Mouse (Mus musculus): Measurements from ENCODE around the gene Wdr75.

Wdr75 gene

GRCm38 (mm10) chr1:45794969-45795908 is at the start of gene Wdr75:
Gene Wdr75, plus strand, starts transcription at chr1:45795166.
- in situ Hi-C loops (cut with MseI, MboI), result no loop called here

DNA sequence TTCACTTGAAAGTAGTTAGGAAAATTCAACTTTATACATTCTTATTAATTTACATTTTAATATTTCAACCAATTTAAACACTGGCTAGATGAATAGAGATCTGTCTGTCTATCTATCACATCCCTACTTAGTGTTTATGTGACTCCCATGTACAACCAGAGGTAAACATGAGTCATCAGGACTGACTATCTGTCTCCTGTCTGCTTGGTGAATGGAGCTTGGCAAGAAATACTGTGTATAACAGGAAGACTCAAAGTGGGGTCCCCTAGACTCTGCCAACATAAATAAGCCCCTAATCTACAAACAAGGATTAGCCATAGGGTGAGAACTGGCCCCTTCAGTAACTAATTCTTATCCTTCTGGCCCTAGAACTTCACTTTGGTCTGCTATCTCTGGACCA is 39.1 kb upstream of the Wdr75 start:
- in situ Hi-C loops (cut with MseI, MboI), result loop anchor here (25.0 kb wide), 3 partner anchors 319 to 1019 kb away; no protein-coding TSS in a partner anchor

DNA sequence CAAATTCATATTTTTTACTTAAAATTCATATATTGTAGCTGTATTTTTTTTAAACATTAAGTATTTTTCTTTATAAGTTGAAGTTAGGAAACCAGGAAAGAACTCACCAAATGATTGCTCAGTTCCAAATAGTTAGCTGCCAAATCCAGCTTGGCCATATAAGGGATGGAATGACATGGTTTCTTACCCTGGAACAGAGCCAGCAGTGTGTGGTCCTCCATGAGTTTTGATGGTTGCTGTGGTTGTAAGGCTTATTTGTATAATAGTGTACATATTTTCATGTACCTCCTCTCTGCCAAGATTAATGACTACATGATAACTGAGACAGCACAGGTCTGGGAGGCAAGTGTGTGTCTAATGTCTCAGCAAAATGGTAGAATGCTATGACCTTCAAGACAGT is 38.3 kb upstream of the Wdr75 start:
- in situ Hi-C loops (cut with MseI, MboI), result loop anchor here (25.0 kb wide), 3 partner anchors 319 to 1019 kb away; no protein-coding TSS in a partner anchor

DNA sequence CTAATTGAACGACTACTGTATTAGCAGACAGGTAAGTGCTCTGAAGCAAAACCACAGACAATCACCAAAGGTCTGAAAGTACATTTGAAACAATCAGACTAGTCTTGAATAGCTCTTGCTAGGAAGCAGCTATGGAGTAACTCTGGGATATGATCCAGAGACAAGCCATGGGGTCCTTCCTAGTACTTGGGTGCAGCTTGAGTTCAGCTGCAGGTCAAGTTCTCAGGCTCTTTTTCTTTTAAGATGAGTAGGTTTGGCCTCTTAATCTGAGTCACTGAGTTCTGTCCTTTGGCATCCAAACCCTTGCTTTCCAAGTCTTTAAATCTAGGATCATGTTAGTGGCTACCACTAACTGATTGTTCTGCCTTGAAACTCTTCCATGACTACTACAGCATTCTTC is 37.0 kb upstream of the Wdr75 start:
- in situ Hi-C loops (cut with MseI, MboI), result loop anchor here (25.0 kb wide), 3 partner anchors 321 to 1021 kb away; no protein-coding TSS in a partner anchor

GRCm38 (mm10) chr1:45760667-45761467 is 34.1 kb upstream of the Wdr75 start:
- in situ Hi-C loops (cut with MseI, MboI), result loop anchor here (25.0 kb wide), 3 partner anchors 324 to 1024 kb away; no protein-coding TSS in a partner anchor

DNA sequence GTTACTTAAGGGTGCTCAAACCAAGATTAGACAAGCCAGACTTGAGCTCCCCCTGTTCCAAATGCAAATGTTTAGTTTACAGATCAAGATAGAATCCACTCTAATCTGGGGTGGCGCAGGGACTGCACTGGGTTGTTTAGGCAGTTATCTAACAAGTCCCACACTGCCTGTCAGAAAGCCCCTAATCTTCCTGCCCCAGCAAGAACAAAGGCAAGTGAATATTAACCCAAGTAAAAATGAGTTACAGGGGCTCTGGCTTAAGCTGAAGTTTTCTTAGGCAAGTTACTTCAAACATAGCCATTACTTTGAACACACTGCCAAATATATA is 33.5 kb upstream of the Wdr75 start:
- in situ Hi-C loops (cut with MseI, MboI), result loop anchor here (25.0 kb wide), 3 partner anchors 324 to 1024 kb away; no protein-coding TSS in a partner anchor

DNA sequence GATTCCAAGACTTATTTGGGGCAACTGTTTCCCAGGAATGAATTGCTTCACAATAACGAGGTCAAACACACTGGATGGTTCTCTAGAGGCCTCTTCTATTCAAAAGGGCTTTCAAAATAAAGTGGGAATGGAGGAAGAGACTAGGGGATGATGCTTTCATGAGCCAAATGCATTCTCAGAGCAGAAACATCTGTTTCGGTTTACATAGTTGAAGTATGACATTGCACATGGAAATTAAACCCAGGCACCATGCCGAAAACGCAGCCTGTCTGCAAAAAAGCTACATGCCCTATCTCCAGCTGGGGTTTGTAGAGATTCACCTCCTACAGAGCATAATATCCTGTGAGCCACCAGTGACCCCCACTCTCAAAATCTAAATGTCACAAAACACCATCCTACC is 29.3 kb upstream of the Wdr75 start:
- in situ Hi-C loops (cut with MseI, MboI), result loop anchor here (25.0 kb wide), 3 partner anchors 328 to 1028 kb away; no protein-coding TSS in a partner anchor

DNA sequence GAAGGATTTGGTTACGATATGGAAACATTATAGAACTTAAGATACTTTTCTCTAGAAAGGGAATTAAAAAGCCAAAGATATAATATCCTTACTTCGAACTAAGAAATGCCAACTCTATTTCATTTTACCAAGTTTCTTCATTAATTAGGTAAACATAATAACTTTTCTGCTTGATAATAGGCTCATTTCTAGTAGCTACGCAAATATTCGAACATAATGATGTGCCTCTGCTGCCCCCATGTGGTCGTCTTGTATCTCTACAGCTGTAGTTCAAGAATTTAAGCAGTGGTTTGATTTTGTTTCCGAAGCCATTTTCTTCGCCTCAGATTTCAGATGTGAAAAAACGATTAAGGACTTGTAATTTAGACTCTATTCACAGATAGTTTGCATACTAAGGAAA is 28.8 kb upstream of the Wdr75 start:
- in situ Hi-C loops (cut with MseI, MboI), result loop anchor here (25.0 kb wide), 3 partner anchors 329 to 1029 kb away; no protein-coding TSS in a partner anchor

- in situ Hi-C loops (cut with MseI, MboI), result loop anchor here (25.0 kb wide), 3 partner anchors 330 to 1030 kb away; no protein-coding TSS in a partner anchor
Observed at GRCm38 (mm10) chr1:45767533-45767932, 27.4 kb upstream of the Wdr75 start.

DNA sequence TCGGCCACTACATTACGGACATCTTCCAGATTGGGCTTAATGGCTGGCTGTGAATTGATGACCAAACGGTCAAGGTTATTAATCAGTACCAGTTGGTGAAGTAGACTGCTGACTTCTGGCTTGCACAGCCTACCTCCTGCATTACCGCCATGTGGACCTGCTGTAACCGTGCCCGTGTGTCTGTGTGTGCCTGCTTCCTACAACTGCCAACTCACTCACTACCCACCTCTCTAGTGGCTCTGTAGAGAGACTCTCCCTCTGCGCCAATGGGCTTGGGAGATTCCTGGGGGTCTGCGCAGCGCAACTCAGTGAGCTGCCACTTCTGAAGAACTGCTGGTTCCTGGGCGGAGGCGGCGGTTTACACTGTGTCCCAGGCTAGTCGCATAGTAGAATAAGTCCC is 25.6 kb upstream of the Wdr75 start:
- in situ Hi-C loops (cut with MseI, MboI), result loop anchor here (25.0 kb wide), 3 partner anchors 332 to 1032 kb away; no protein-coding TSS in a partner anchor

GRCm38 (mm10) chr1:45770051-45770450 is 24.9 kb upstream of the Wdr75 start:
- in situ Hi-C loops (cut with MseI, MboI), result loop anchor here (25.0 kb wide), 3 partner anchors 333 to 1033 kb away; no protein-coding TSS in a partner anchor

GRCm38 (mm10) chr1:45780606-45781288 is 14.2 kb upstream of the Wdr75 start:
- in situ Hi-C loops (cut with MseI, MboI), result no loop called here

DNA sequence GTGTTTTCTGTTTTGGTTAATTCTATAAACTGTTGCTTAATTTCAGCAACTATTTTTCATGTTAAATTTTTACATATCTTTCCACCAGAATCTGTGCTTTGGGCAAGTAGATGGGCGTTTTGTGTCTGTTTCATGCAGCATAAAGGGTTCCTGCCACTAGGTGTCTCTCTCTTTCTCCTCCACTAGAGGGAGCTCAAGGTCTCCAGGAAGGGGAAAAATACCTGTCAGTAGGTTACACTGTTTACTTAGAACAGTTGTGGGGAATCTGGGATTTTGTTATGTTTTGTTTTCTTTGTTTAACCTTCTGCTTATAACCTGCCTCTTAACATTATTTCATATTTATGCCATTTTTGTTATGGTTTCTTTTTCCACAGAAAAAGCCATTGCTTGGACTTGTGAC is 21.9 kb downstream of the Wdr75 start:
- in situ Hi-C loops (cut with MseI, MboI), result no loop called here

DNA sequence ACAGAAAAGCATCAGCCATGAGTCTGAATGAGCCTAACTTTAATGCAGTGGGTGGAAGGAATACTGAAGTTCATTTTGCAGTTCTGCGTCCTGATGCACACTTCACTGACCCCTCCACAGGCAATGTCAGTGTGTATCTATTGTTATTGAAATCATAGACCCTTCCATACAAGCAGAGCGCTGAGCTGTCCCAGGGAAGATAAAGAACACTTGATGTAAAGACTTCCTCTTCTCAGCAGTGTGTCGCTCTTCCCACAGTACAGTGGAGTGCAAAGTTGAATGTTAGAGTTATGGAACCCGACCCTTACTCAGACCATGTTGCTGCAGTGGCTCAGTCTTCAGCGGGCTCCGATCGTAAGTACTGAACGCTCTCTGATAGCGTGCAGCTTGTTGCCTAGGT is 23.6 kb downstream of the Wdr75 start:
- in situ Hi-C loops (cut with MseI, MboI), result no loop called here

DNA sequence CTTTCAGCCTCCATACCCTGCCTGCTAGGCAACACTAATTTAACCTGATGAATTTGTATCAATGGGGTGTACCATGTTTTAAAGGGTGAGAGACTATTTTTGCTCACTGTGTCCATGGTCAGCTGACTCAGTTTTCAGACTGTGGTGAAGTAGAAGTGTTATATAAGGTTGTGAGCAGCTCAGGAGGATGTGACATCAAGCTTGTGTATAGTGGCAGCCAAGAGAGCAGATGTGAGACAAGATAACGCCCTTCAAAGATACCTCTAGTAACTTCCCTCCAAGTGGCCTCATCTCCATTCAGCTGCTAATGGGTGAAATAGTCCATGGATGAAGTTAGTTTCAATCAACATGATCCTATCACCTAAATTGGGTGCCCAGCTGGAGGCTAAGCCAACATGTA is 29.5 kb downstream of the Wdr75 start:
- in situ Hi-C loops (cut with MseI, MboI), result loop anchor here (5.0 to 10.0 kb wide), 2 partner anchors 110 to 198 kb away; no protein-coding TSS in a partner anchor

- in situ Hi-C loops (cut with MseI, MboI), result loop anchor here (5.0 to 25.0 kb wide), 3 partner anchors 110 to 587 kb away; no protein-coding TSS in a partner anchor
Observed at GRCm38 (mm10) chr1:45825140-45825539, 30.2 kb downstream of the Wdr75 start.

DNA sequence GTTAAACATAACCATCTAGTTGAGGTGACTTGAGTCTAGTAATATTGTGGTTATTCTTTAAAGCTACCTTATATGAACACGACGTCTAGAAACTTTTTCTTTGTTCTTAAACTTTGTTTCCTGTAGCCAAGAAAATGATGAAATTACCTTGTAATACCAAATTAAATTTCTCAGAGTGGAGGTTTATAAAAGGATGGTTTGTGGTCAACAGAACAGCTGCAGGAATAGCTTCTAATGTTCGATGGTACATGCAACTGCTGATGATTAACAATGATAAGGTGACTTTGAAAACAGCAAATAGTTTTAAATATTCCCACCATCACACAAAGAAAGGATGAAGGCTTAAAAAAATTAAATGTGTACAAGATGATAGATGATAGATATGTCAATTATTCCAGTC is 30.7 kb downstream of the Wdr75 start:
- in situ Hi-C loops (cut with MseI, MboI), result loop anchor here (5.0 to 25.0 kb wide), 3 partner anchors 109 to 587 kb away; no protein-coding TSS in a partner anchor

DNA sequence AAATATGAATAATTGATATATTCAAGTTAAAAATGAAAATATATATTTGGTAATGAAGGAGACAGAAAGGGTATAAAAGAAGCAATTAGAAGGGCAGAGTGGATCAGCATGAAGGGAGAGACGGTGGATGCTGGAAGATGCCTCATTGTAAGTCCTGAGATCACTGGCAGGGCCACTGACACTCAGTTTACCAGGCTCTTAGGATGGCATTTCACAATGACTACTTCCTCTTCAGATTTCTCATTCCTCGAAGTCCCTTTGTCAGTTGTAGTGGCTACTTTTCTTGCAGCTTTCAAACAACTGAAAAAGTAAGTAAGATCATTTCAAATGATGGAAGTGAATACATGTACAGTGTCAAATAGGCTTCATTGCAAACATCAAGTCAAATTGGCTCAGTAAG is 31.2 kb downstream of the Wdr75 start:
- in situ Hi-C loops (cut with MseI, MboI), result loop anchor here (5.0 to 25.0 kb wide), 3 partner anchors 109 to 586 kb away; no protein-coding TSS in a partner anchor

- in situ Hi-C loops (cut with MseI, MboI), result loop anchor here (5.0 to 25.0 kb wide), 3 partner anchors 108 to 586 kb away; no protein-coding TSS in a partner anchor
Observed at GRCm38 (mm10) chr1:45826796-45827195, 31.8 kb downstream of the Wdr75 start.

- in situ Hi-C loops (cut with MseI, MboI), result loop anchor here in 1 of 2 experiments (25.0 kb wide), 1 partner anchor 582 kb away; no protein-coding TSS in a partner anchor
Observed at GRCm38 (mm10) chr1:45830453-45831206, 35.7 kb downstream of the Wdr75 start.
